Mouse (Mus musculus): ENCODE measurements around the gene Svs3b.
"Not testable (repeated sequence)": the region's sequence is repeated elsewhere in the genome, so short reads cannot be mapped to it uniquely, and the experiment has no call there.

Svs3b gene

DNA sequence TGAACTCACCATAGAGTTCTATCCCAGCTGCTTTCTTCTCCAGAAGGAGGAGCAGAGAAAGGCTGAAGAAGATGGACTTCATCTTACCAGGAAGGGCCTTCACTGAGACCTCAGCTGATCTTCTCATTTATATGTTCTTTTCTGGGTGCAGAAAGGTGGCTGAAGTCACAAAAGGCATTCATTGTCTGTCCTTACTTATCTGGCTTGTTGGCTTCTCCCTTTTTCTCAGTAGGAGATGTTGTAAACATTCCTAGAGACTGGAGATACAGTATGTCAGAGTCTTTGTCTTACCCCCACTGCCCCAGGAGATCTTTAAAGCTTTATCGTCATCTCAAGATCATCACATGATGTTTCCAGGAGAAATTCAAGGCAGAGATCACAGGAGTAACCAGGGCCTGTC, at the start of gene Svs3b:
Gene Svs3b (minus strand): TSS at position 101 of the 400 bp plus-strand sequence.
- not testable (repeated sequence) for DNase-seq

GRCm38 (mm10) chr2:164288968-164289367, 32.5 kb upstream of the Svs3b start, which contains the start of gene Svs3a:
Gene Svs3a, plus strand, starts transcription at chr2:164289268.
- not testable (repeated sequence) for DNase-seq

GRCm38 (mm10) chr2:164278359-164278758, 21.9 kb upstream of the Svs3b start, which contains the start of gene Svs4:
Gene Svs4, minus strand, starts transcription at chr2:164278459.
- DNase-seq: no peak

DNA sequence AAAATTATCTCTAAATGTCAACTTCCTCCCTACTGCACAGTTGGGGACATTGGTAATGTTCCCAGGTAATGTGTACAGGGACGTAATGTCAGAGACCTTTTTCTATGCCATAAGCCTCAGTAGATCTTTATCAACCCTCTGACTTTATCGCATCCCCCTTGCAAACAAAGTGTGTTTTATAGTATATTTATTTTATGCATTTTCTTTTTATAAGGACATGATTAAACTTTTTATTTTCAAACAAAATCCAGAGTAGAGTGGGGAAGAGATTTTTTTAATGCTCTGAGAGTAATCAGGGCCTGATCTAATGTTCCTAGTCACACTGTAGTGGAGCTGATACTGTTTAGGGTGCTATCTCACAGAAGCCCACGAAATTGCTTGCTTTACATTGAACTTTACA, 18.1 kb downstream of the Svs3b start, which contains the start of gene Svs2:
Gene Svs2 (minus strand): TSS at position 101 of the 400 bp plus-strand sequence.
- no peak for DNase-seq

GRCm38 (mm10) chr2:164232671-164233070, 23.8 kb downstream of the Svs3b start:
- DNase-seq: no peak

DNA sequence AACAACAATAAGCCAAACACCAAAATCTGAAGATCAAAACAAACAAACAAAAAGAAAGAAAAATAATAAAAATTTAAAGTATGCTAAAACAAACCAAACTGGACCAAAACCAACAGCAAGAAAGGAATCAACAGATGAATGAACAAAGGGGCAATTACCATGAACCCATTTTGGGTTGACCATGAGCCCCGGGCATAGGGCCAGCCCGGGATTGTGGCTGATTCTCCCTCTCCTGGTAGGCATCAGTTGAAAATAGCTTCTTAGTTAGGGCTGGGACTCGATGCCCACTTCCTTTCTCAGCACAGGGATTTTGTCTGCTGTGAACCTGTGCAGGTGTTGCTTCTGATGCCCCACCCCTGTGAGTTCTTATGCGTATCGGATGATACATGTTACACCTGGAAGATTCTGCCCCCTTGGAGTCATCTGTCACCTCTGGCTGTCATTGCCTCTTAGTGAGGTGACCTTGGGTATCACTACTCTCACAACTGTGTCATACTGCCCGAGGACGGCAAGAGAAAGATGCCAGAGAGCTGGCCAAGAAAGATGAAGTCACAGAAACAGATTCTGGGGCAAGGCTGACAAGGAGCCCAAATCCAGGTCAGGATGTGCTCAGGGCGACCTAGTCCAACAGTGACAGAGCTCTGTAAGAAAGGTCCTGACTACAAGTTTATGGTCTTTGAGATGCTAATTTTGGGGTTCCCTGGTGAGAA, 27.9 kb downstream of the Svs3b start:
- no peak for DNase-seq

DNA sequence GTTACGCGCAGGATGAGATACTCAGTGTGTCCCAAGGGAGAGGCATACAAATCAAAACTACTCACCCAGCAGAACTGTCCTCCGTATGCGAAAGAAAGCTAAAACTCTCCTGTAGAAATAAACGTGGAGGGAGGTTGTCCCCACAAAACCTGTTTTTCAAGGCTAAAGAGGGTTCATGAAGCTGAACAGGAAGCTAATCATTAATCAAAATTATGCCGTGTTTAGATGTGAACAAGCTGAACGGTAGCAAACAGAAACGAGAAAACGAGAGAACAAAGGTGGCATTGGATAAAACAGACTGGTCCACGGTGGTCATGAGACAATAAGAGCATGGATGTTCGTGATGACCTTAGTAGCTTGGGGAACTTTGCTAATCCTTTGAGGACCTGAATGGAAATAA, 34.9 kb downstream of the Svs3b start, which contains the start of gene Wfdc15b:
Gene Wfdc15b (minus strand): TSS at position 139 of the 400 bp plus-strand sequence.
- no peak for DNase-seq

DNA sequence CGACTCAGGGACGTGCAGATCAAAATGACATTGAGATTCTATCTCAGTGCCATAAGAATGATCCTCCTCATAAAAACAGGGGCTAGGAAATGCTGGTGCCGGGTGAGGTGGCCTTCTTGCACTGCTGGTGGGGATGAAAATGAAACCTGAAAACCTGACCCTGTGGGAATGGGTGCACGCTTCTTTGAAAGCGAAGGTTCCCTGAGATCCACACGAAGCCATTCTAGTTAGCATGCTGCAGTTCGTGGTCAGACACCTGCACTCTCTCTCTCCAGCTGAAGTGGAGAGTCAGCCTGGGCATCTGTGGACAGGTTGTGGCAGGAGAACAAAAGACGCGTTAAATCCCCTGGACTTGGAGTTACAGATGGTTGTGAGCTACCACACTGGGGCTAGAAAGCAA, 37.1 kb downstream of the Svs3b start:
- DNase-seq: no peak

GRCm38 (mm10) chr2:164212711-164213110, 43.7 kb downstream of the Svs3b start:
- DNase-seq: no peak

- DNase-seq: no peak
Observed at GRCm38 (mm10) chr2:164210892-164211291, 45.5 kb downstream of the Svs3b start.

GRCm38 (mm10) chr2:164206676-164207075, 49.8 kb downstream of the Svs3b start:
- DNase-seq: peak; percentile 40 to 73

DNA sequence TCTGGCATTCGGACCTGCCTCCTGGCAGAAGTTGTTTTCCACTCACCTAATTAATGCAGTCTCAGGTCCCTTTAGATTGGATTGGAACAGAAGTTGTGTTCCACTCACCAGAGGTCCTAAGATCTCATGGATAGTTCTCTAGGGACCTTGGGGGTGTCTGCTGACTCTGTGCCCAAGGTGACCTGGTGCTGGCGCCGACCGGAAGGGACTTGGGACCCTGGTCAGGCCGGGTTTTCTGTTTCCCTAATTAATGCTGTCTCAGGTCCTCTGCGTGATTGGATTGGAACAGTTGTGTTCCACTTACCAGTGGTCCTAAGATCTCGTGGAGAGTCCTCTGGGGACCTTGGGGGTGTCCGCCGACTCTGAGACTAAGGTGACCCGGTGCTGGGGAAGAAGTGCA, 50.4 kb downstream of the Svs3b start:
- not testable (repeated sequence) for DNase-seq

All from cerebellum, postnatal 14 days (tissue).